Mouse (Mus musculus): ENCODE data around the gene Clybl.

GRCm38 (mm10) chr14:122168912-122169311 is 12.6 kb upstream of the Clybl start:
- TF ChIP-seq POLR2A (IDR thresholded peaks at IDR 0.05; ENCODE audit: insufficient read length, low read depth): no peak
- TF ChIP-seq REST (IDR thresholded peaks at IDR 0.05; ENCODE audit: insufficient read depth, insufficient read length): no peak
- no peak for TF ChIP-seq MAX (IDR thresholded peaks at IDR 0.05; ENCODE audit: low read depth)
- TF ChIP-seq USF1 (IDR thresholded peaks at IDR 0.05; ENCODE audit: low read depth): no peak
